Mouse (Mus musculus) spleen, adult 2 months (tissue): Measurements from ENCODE around the gene Smarca4.
A peak's percentile ranks its signal among the peaks of the same experiment; 100 is the strongest.

Source experiments
- CTCF ChIP-seq: fragments of 200-500 bp; IDR thresholded peaks from 2 replicates; pipeline ENCODE4 v1.5.1; 2011; ENCODE audit warnings: mild to moderate bottlenecking, inconsistent platforms; ENCODE audit not compliant: insufficient read depth, insufficient read length, insufficient replicate concordance; ENCODE audit errors: extremely low read depth
- POLR2A ChIP-seq: fragments of 200-500 bp; IDR thresholded peaks from 2 replicates; pipeline ENCODE4 v1.6.1; 2011; ENCODE audit warnings: low read depth, low read length, inconsistent platforms

DNA sequence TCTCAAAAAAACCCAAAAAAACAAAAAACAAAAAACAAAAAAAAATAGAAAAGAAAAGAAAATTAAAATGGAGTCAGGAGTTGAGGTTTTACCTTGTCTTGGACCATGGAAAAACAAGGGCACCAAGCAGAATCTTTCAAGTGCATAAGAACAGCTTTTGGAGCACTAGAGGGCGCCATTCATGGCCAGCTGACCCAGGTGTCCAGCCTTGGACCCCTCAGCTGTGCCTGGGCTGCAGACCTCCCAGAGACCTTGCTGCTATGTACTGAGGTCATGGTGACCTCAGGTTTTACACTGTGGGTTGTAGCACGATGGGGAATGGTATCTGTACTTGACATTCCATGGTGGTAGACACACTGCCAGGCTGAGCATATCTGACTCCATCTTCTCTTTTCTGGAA is 75.9 kb downstream of the Smarca4 start:
- TF ChIP-seq CTCF (peak; percentile 43; the same call in 1 of the 2 replicates), POLR2A (no peak)
